ENCODE assay signal across 5 mouse cellular contexts in the genomic region with DNA sequence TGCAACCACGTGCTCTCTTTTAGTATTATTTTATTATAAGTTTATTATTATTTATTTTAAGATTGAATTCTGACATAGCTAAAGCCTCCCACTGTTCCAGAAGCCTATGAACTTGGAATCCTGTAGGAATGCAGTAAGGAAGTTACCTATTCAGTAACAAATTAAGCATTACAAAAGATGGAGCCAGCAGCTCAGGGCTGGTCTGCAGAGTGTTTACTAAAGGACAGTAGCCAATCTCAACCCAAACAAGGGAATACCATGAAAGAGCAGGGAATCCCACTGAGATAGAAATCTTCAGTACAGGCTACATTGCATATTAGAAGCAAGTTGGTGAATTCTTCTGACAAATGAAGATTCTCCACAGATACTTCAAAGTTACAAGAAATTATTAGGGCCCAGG. TPM values are rescaled to one million over a fixed set of nuclear protein-coding genes. Genes with fewer than 3 reads are reported as not detected.
A peak's percentile ranks its signal among the peaks of the same experiment; 100 is the strongest.
DNase-seq lines count a peak whose midpoint lies in the region; TF ChIP-seq lines count a peak whose summit lies in the region.
"Not testable (repeated sequence)": the region's sequence is repeated elsewhere in the genome, so short reads cannot be mapped to it uniquely, and the experiment has no call there.

No protein-coding gene starts in this region.

- not testable (repeated sequence) for H3K9ac ChIP-seq in ES-Bruce4 (ENCODE audit: low read depth, poor library complexity, severe bottlenecking); ES-E14 (ENCODE audit: insufficient read depth, low read depth, low read length, poor library complexity, severe bottlenecking)

- not testable (repeated sequence) for H3K27me3 ChIP-seq in ES-Bruce4 (ENCODE audit: control insufficient read depth, insufficient read depth, low read length, poor library complexity, severe bottlenecking)

- in situ Hi-C loops in ES-E14 (cut with MboI; ENCODE audit: low sequenced_read_pairs in 2 of 2, unreplicated experiment in 2 of 2): not testable (repeated sequence)

- not testable (repeated sequence) for TF ChIP-seq EP300 in ES-Bruce4 (IDR thresholded peaks at IDR 0.05; ENCODE audit: insufficient read depth, low read depth, low read length)

- not testable (repeated sequence) for H3K4me3 ChIP-seq in ES-Bruce4 (ENCODE audit: low read depth, low read length); ES-E14 (ENCODE audit: insufficient read depth in 1 of 2, low read depth in 1 of 2, low read length in 2 of 2, poor library complexity in 1 of 2, severe bottlenecking in 1 of 2)

- TF ChIP-seq POLR2A in ES-Bruce4 (IDR thresholded peaks at IDR 0.05; ENCODE audit: insufficient read depth, low read length): not testable (repeated sequence)

- not testable (repeated sequence) for H3K36me3 ChIP-seq in ES-Bruce4 (ENCODE audit: control insufficient read depth, insufficient read depth, low read length, poor library complexity, severe bottlenecking); ES-E14 (ENCODE audit: control insufficient read depth, insufficient read depth, low read length, poor library complexity, severe bottlenecking)

- peak; percentile 59 for DNase-seq in ES-CJ7 (ENCODE audit: low read depth, low spot score)
- not testable (repeated sequence) for DNase-seq in ES-E14 (ENCODE audit: low read depth, low spot score)
- DNase-seq in R1 (ENCODE audit: low read depth, low spot score): peak; percentile 89
- peak; percentile 64 for DNase-seq in ZHBTc4 (ENCODE audit: low read depth, low spot score)

- H3K4me1 ChIP-seq in ES-Bruce4 (ENCODE audit: control insufficient read depth, insufficient read depth, low read length); ES-E14 (ENCODE audit: control insufficient read depth in 2 of 2, insufficient read depth in 2 of 2, low read length in 2 of 2, poor library complexity in 1 of 2): not testable (repeated sequence)

- TF ChIP-seq CTCF in ES-Bruce4 (IDR thresholded peaks at IDR 0.05; ENCODE audit: low read depth, low read length): not testable (repeated sequence)

- H3K27ac ChIP-seq in ES-Bruce4 (ENCODE audit: insufficient read depth, low read length): peak overlapping the region; percentile 72
- peak overlapping the region; percentile 71; the same call in 1 of the 2 replicates for H3K27ac ChIP-seq in ES-E14 (ENCODE audit: insufficient read depth, low read depth, low read length, poor library complexity, severe bottlenecking)

- H3K9me3 ChIP-seq in ES-Bruce4 (replicated peaks; ENCODE audit: control insufficient read depth, insufficient read depth, low read length, poor library complexity, severe bottlenecking): peaks cover 18% of the 10 kb centered on the region; the same call in 1 of the 2 replicates
- not testable (repeated sequence) for H3K9me3 ChIP-seq in ES-E14 (ENCODE audit: control insufficient read depth, insufficient read depth, low read depth, low read length)

RNA-seq across cellular contexts. Expression of a gene that starts 40.3 kb away (rescaled TPM):
- polyA plus RNA-seq in ES-Bruce4 (2011; ENCODE audit: insufficient read depth, insufficient read length, low read depth, missing spikeins): 24.3 and 29.5 TPM in 2 replicates
- 3.7 and 3.9 TPM in 2 replicates for total RNA-seq in ES-E14 (2012; rRNA removed)

RNA-seq across cellular contexts. Expression of a gene that starts 54.2 kb away (rescaled TPM):
- polyA plus RNA-seq in ES-Bruce4 (2011; ENCODE audit: insufficient read depth, insufficient read length, low read depth, missing spikeins): 70.8 and 71.2 TPM in 2 replicates
- total RNA-seq in ES-E14 (2012; rRNA removed): 128 and 151 TPM in 2 replicates

RNA-seq across cellular contexts. Expression of a gene that starts 55.2 kb away (rescaled TPM):
- polyA plus RNA-seq in ES-Bruce4 (2011; ENCODE audit: insufficient read depth, insufficient read length, low read depth, missing spikeins): 16.1 and 19.5 TPM in 2 replicates
- total RNA-seq in ES-E14 (2012; rRNA removed): 28.7 and 35.9 TPM in 2 replicates
